Mouse (Mus musculus) bone marrow, adult 2 months (tissue): ENCODE results near the gene Lcn12. TPM values are rescaled to one million over a fixed set of nuclear protein-coding genes. Genes with fewer than 3 reads are reported as not detected.

Experiments used
- H3K27ac ChIP-seq: fragments of 200-500 bp; 2 replicates; pipeline ENCODE4 v1.5.1; 2012; ENCODE audit warnings: low read depth, mild to moderate bottlenecking, control low read depth, inconsistent platforms, low read length; ENCODE audit not compliant: control insufficient read depth, poor library complexity, insufficient read depth
- H3K4me1 ChIP-seq: fragments of 200-500 bp; 2 replicates; pipeline ENCODE4 v1.6.1; 2011; ENCODE audit warnings: low read length; ENCODE audit not compliant: control insufficient read depth, insufficient read depth
- H3K4me3 ChIP-seq: fragments of 200-500 bp; replicated peaks from 2 replicates; pipeline ENCODE3; 2011; ENCODE audit warnings: mild to moderate bottlenecking, low read depth, low read length, control low read depth; ENCODE audit not compliant: control insufficient read depth
- CTCF ChIP-seq: fragments of 200-500 bp; IDR thresholded peaks from 2 replicates; pipeline ENCODE4 v1.5.1; 2011; ENCODE audit warnings: low read length, control low read depth; ENCODE audit not compliant: control insufficient read depth, insufficient read depth
- POLR2A ChIP-seq: fragments of 200-500 bp; IDR thresholded peaks from 2 replicates; pipeline ENCODE4 v1.6.1; 2011; ENCODE audit warnings: low read depth, mild to moderate bottlenecking, control low read depth, low read length, borderline replicate concordance; ENCODE audit not compliant: control insufficient read depth
- WGBS: fragments of 180-500 bp; shearing (Covaris S2); methylation state at CpG from one replicate; pipeline ENCODE4 v1.1.7; 2018; 5-methylcytosine and 5-hydroxymethylcytosine counted together
- polyA plus RNA-seq: library from polyadenylated mRNA; stranded (reverse); fragments of >200 nt; gene quantifications from 2 replicates; pipeline ENCODE4 v1.2.4, GENCODE M21; 2011; ENCODE audit warnings: low replicate concordance; ENCODE audit not compliant: missing spikeins, insufficient read depth, insufficient read length

Gene Lcn12
- not detected in 2 replicates for polyA plus RNA-seq

GRCm38 (mm10) chr2:25493476-25493961, at the start of gene Lcn12:
Lcn12 (minus strand) TSS chr2:25493911.
- TF ChIP-seq POLR2A (no peak), CTCF (no peak)
- peaks cover 2% of the 10 kb centered on the region; the same call in 1 of the 2 replicates for H3K4me1 ChIP-seq
- no peak within 1 kb of the TSS for H3K4me3 ChIP-seq
- H3K27ac ChIP-seq = no peak within 1 kb of the TSS
- 80% methylated on average over 5 of the region's 5 CpGs for WGBS

DNA sequence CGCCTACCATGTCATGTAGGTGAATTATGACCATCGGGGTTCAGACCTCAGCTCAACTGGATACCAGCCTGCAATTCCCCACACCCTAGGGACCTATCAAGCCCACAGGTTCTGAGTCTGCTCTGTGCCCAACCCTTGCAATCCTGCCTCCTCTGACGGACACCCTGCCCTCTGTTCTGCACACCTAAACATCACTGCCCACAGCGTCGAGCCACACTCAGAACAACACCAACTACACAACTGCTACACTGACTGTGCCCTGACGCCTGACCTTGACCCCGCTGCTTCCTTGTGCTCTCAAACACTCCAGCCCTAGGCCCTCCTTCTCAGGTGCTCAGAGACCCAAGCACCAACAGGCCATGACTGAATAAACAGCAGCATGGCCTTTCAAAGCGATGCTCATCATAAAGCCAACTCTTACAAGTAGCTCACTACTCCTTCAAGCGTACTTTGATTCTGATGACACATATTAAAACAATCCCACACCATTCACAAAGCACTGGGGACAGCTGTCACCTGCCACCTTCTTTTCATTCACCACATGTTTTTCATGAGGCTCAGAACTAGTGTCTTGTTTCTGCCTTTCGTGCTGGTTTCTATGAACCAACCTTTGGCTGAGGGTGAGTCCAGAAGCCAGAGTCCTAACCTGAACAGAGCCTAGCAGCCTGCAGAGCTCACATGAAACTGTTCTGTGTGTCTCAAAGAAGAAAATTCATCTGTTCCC, 48.1 kb upstream of the Lcn12 start:
- Histone ChIP-seq H3K27ac (no peak overlapping the region), H3K4me3 (no peak overlapping the region), H3K4me1 (peaks cover 2% of the 10 kb centered on the region; the same call in 1 of the 2 replicates)
- 88% methylated on average over 10 of the region's 10 CpGs for WGBS
- no peak for TF ChIP-seq POLR2A

GRCm38 (mm10) chr2:25540541-25540948, 46.8 kb upstream of the Lcn12 start:
- TF ChIP-seq CTCF (no peak), POLR2A (no peak)
- H3K27ac ChIP-seq = no peak overlapping the region
- 94% methylated on average over 4 of the region's 4 CpGs for WGBS
- no peaks in the 10 kb centered on the region; the same call in 1 of the 2 replicates for H3K4me1 ChIP-seq
- H3K4me3 ChIP-seq = no peak overlapping the region

- WGBS = 89% methylated on average over 8 of the region's 8 CpGs
- TF ChIP-seq CTCF (no peak), POLR2A (no peak)
- H3K27ac ChIP-seq = no peak overlapping the region
- no peaks in the 10 kb centered on the region; the same call in 1 of the 2 replicates for H3K4me1 ChIP-seq
- no peak overlapping the region for H3K4me3 ChIP-seq
Observed at GRCm38 (mm10) chr2:25536531-25536930, 42.8 kb upstream of the Lcn12 start.

GRCm38 (mm10) chr2:25534866-25535182, 41.1 kb upstream of the Lcn12 start:
- WGBS = 91% methylated on average over 2 of the region's 2 CpGs
- no peak for TF ChIP-seq CTCF
- TF ChIP-seq POLR2A = no peak
- peak overlapping the region; percentile 26; the same call in 1 of the 2 replicates for H3K27ac ChIP-seq
- H3K4me1 ChIP-seq = no peaks in the 10 kb centered on the region; the same call in 1 of the 2 replicates
- no peak overlapping the region for H3K4me3 ChIP-seq

DNA sequence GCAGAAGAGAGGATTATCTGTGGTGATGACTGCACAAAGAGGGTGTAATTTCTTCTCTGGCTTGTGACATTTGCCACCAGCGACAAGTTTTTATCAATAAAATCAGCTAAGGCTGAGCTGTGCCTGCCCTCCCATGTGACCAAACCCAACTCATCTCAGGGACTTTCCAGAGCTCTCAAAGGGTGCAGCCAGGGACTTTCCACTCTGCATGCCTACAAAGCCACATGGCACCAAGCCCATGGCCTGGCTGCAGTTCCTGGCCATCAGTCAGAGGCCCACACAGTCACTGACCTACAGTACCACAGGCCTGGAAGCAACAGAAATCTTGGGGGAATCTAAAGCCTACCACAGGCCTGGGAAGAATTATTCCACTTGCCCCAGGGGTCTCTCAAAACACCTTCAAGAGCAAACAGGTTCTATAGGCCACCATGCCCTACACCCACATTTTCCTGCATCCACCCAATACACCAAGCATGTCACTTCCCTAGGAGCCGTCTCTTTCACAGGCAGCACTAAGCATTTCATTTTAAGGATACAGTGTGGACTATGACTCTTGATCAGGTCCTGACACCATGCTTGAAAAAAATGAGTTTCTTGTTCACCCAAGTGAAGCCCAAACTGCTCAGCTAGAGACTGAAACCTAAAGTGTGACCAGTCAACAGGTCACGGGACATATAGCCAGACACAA, 40.6 kb upstream of the Lcn12 start:
- TF ChIP-seq CTCF = no peak
- peak overlapping the region; percentile 26; the same call in 1 of the 2 replicates for H3K27ac ChIP-seq
- H3K4me3 ChIP-seq = no peak overlapping the region
- 56% methylated on average over 3 of the region's 3 CpGs for WGBS
- no peaks in the 10 kb centered on the region; the same call in 1 of the 2 replicates for H3K4me1 ChIP-seq

DNA sequence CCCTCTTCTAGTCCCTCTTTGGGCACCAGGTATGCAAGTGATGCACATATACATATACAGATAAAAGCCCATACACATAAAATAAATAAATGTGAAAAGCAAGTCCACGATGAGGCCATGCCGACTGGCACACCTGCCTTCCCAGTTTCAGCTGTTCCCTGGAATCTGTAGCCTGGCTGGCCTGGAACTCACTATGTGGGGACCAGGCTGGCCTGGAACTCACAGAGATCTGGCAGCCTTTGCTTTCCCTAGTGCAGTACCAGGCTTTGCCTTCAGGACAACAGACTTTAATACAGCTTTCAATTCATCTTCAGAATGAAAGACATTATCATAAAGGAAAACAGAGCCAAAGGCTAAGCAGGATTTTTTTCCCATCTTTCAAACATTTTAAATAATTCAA, 40.0 kb upstream of the Lcn12 start:
- Histone ChIP-seq H3K4me1 (no peaks in the 10 kb centered on the region; the same call in 1 of the 2 replicates), H3K27ac (peak overlapping the region; percentile 63), H3K4me3 (no peak overlapping the region)
- whole genome bisulfite sequencing = 91% methylated on average over 2 of the region's 2 CpGs
- no peak for TF ChIP-seq CTCF

DNA sequence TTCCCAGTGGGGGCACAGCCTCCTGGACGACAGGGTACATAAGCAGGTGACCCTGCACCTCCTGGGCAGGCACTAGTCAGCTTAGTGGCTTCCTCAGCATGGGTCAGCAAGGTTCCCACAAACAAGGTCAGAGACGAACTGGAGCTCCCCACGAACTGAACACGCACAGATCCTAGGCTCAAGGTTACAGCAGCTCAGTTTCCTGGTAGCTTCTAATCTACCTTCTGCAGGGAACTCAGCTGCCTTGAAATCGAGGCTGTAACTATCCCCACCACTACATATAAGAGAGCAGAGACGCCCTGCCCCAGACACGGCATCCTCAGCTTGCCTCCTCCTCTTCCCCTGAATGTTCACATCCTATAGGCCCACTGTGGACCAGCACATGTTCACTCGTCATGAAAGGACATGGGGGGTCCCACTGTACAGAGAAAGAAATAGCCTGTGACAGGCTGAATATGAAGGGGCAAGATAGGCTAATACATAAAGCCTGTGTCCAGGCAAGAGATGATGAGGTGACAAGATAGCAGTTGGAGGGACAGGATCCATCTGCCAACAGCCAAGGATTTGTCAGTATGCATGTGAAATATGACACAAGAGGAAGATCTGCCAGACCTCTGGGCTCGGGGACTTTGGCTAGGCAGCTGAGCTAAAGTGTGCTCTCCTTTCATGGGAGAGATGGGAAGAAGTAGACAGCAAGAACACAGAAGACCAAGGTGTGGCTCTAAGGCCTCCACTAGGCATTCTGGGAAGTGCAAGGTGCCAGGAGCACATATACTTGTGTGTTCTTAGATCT, 33.0 kb upstream of the Lcn12 start:
- TF ChIP-seq CTCF = no peak
- no peak for TF ChIP-seq POLR2A
- no peaks in the 10 kb centered on the region; the same call in 1 of the 2 replicates for H3K4me1 ChIP-seq
- 80% methylated on average over 9 of the region's 9 CpGs for WGBS
- no peak overlapping the region for H3K27ac ChIP-seq
- H3K4me3 ChIP-seq = no peak overlapping the region
